Mouse (Mus musculus) embryo, embryonic 11 days (tissue): ENCODE measurements around the gene Mef2c.

Source experiments
- DNase-seq: peaks from one replicate; pipeline ENCODE4 v3.0.0-alpha.2; 2015

The Mef2c gene

DNA sequence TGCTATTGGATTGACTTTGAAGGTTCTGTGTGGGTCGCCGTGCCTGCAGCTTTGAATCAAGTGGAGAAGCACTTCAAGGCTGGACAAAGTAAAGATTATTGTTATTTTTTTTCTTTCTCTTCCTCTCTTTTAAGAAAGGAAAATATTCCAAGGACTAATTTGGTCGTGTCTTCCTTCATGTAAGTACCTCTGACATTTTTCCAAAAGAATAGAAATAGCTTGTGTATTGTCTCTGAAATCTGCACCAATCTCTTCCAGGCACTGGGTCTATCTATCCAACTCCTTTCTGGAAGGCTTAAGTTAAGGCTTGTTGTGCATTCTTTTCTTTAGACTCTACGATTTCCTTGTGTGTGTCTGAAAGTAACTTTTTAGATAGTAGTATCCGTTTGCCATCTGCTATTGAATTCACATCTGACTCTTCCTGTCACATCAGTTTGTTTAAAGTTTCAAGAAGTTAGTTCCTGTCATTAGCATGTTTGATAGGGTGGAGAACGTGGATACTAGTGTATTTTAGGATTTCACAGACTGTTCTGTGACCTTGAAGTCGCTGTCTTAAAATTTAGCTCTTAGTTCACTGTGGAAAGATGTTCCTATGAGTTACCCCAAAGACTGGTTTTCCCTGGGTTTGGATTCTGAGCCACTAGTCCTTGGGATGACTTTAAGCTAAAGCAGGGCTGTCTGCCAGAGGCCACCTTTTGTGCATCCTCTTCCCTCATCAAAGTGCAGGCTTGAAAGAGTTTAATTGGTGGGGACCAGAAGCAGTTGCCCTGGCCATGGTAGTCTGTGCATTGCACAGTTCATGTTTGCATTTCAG is 21.3 kb downstream of the Mef2c start:
- DNase-seq, result no peak

DNA sequence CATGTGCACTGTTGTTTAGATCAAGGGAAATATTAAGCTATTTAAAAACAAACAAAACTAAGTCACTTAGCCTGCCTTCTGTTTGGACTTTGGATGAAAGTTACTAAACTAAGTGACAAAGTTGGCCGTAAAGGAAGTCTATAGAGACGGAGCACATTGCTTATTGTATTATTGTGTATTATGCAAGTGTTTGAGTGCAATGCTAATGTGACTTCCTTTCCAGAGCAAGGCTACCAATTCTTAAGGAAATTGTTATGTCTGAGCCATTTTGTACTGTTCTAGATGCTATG is 21.8 kb downstream of the Mef2c start:
- DNase-seq, result no peak

DNA sequence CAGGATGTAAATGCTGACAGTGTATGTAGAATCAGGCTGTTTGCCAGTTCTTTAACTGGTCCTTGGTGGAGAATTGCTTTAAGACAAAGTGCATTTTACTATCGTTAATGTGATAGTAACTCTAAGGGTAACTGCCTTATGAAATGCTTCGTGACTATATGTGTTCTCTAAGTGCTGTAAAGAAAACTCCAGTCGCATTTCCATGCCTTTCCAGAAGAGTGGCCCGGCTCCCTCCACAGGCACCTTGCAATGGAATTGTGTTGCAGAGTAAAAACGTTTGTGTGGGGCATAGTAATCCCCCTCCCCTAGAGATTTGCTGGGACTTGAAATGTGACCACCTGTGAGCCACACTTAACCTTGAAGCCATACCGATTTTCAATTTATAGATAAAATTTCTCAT is 22.2 kb downstream of the Mef2c start:
- no peak for DNase-seq

DNA sequence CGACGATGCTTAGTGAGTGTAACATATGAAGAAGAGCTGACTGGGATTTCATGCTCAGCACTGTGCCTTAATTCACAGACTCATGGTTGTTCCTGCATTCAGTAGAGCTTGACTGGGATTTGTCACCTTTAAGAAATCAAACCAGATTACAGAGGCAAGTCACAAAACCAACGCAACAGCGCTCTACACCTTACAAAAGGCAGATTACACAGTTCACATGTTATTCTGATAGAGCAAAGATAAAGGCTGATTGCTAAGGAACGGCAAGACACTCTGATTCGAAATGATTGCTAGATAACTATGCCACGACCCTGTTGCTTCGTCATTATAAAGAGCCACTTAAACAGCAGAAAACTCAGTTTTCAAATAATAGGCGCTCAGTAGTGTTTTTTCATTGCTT is 24.1 kb downstream of the Mef2c start:
- DNase-seq, result no peak

DNA sequence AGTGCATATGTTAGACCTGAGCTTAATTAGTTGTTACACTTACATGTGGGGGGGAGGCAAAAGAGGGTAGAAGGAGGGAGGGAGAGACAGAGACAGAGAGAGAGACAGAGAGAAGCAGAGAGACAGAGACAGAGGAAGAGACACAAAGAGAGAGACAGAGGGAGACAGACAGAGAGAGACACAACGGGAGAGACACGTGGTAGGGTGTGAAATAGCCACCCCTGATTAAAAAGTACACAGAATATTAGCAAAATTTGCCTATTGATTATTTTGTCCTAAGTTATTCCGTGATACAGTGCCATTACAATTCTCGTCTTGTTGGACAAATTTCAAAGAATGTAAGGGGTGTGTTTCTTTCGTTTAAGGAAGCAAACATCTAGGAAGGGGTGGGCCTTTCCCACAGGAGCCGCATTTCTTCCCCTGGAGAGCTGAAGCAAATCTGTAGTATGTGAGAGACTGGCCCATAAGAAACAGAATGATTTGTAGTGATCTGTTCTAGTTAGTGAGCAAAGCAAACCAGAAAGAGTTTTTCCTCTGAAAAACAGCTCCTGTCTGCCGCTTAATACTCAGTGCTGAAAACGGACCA is 26.0 kb downstream of the Mef2c start:
- DNase-seq, result no peak

DNA sequence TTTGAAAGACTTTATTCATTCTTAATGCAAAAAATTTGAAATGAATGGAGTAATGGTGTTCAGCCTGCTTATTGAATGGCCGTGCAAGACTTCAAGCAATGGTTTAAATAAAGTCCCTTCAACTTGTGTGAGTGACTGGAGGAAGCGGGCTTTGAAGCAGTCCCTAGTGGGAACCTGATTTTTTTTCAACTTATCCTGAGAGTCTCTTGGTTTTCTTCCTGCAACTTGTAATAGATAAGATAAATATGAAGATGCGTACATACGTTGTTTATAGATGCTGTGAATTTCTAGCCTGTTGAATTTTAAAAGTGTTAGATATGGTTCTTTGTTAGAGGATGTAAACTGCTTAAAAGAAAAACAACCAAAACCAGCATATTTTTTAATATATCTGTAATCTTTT is 27.1 kb downstream of the Mef2c start:
- no peak for DNase-seq

DNA sequence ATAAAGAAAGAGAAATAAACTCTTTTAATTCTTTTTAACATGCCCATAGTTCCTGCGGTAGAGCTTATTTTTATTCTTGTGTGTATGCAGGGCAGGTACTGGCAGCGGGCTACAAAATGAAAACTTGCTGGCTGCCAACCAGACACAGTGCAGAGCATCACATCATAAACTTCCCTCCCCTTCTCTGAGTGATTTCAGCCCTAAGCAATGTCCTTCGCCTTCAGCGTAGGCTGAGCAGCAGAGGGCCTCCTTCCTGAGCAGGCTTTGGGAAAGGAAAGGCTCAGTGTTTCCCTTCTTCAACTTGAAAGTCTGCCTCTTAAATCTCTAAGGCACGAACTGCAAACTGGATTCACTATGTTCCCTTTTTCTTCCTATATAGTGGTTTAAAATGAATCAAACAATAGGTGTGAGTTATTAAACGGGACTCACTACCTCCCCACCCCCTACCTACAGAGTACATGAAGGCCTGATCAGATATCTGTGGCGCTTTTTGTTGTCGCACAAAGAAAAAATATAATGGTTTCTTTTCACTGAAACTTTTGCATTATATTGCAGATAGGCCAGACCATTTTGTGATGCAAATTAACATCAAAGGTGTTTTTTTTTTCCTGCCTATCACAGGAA is 28.2 kb downstream of the Mef2c start:
- peak; percentile 36 for DNase-seq

DNA sequence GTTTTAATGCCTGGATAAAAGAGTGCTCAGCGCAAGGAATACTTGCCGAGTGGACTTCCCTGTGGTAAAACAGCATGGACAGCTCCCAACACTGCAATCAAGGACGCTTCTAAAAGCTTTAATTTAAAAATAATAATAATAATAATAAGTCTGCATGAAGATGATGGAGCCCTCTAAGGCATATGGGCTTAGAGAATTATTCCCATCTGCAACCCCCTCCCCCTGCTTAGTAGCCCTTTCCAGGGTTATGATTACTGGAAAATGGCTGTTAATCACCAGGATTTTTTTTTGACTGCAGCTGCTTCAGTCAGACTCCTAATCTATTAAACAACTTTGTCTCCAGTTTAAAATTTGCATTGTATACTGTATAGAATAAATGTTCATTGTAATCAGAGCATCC is 32.5 kb downstream of the Mef2c start:
- no peak for DNase-seq

DNA sequence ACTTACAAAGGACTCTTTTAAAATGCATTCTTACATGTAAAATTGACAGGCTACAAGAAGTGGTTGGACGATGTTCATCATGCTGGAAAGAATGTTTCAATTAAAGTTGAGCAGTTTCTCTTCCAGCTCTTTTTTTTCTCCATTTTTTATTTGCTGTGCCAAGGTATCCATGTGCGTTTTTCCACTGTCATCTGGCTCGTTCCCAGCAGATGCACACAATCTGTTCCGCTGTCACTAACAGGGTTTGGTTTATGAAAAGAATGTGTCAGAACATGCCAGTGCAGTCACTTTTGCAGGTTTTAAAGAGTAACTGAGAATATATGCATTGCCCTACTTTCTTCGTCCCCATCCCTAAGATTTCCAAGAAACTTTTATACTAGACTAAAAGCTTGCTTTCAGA is 33.3 kb downstream of the Mef2c start:
- no peak for DNase-seq

DNA sequence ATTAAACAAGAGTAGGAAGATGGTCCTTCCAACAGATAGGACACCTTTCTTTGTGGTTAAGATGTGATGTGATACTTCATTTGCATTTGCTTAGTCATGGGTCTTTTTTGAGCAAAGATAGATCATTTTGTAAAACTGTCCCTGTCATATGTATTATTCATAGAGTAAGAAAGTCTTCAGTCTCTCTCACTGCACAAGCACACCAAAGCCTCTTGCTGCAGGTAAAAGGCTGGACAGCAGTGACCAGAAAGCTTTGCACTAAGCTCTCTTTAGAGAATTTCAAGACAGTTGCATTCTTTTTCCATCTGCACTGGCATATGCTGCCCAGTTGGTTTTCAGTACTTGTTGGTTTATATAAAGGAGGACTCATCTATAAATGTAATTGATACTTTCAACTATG is 36.1 kb downstream of the Mef2c start:
- DNase-seq, result no peak

DNA sequence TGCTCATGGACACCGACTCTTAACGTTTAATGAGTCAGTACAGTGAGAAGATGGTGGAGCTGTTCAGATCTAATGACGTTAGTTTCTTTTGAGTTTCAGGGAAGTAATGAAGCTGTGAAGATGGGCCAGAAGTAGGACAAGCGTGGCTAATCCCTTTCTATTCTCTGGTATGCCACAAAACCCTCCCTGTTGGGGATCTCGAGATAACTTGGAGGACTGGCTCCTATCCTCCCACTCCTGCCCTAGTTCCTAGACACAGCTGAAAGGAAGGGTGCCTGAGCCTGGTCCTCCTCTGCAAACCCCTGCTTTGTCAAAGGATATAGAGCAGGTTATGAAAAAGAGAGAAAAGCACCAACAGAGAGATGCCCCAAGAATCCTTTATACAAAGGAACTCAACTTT is 38.8 kb downstream of the Mef2c start:
- DNase-seq, result no peak

DNA sequence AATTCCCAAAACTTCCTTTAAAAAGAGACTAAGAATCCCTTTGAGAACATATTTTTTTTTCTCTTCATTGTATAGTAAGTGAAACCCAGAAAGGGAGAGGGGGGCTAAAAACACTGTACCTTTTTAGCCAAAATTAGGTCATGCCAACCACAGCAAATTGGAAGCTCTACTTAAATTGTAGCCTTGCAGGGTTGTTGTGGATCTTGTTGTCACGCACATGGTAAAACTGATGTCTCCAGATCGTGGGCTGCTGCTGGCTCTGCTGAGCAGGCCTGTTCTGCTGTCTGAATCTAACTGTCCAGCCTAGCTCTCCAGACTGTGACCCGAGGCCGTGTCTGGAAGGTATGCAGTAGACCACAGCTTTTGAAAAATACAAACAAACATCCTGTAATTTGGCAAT is 40.9 kb downstream of the Mef2c start:
- no peak for DNase-seq

DNA sequence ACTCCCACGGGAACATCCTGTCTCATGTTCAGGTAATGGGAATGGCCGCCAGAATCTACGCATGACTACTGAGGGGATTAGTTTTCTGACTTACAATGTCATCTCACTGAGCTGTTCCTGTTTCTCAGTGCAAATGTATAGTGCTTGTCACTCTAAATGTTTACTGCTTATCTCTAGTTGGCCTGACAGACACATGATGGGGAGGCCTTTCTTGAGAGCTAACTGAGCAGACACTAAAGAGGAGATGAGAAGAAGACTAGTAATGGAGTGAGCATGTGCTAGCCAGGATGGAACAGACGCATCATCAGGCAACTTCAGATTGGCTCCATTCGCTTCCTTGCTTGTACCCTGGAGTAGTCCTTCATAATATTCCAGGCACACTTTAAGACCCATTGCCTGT is 43.0 kb downstream of the Mef2c start:
- no peak for DNase-seq

DNA sequence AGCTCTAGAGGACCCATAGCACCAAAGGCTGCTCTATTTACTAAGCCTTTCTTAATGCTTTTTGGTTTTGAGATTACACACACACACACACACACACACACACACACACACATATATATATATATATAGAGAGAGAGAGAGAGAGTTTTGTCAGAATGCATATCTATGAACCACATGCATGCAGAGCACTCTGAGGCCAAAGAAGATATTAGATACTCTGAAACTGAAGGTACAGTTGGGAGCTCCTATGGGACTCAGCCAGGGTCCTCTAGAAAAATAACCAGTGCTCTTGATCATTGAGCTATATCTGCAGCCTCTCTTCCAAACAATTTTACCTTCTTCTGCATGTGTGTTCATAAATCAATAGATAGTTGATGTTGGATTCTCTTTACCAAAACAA is 47.4 kb downstream of the Mef2c start:
- no peak for DNase-seq

DNA sequence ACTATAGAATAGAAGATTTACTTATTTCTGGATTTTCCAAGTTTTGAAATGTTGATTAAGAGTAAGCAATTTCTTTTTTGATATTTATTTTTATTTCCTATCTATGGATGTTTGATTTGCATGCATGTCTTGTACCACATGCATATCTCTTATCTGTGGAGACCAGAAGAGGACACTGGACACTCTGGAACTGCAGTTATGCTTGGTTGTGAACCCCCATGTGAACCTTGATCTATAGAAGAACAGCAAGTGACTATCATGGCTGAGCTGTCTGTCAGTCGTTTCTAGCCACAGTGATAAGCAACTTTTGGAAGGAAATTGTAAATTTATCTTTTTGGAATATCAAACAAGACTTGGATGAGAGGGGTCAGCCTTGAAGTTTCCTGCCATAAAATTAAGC is 48.2 kb downstream of the Mef2c start:
- DNase-seq, result no peak

DNA sequence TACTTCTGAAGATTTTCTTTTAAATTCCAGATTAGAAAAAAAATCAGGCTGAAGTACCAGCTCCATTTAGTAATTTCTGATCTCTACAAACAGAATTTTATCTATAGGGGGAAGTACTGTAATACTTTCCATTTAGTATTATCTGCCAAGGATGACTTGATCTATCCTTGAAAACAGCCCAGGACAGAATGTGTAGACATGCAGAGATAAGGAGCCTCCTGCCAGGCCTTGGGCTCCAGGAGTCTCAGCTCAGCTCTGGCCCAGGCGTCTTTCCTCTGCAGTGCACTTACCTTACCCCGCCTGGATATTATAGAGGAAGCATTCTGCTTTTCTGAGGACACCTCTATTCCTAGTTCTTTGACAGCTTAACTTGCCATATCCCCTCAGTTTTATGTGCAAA is 59.4 kb downstream of the Mef2c start:
- no peak for DNase-seq

DNA sequence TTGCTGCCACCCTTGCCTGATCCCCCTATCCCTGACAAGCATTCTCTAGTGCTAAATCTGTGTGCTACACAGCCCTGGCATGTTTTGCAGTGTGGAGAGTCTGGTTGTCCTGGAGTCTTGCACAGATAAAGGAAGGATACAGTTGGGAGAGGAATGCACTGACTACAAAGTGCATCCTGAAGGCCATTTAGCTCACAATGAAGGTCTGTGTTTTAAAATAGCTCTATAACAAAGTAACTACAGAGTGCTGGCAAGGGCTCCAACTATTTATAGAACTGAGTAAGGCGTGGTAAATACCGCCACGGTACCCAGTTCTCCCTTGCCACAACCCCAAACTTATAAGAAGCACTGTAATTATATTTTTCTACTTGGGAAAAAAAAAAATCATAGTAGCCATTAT is 61.9 kb downstream of the Mef2c start:
- no peak for DNase-seq

DNA sequence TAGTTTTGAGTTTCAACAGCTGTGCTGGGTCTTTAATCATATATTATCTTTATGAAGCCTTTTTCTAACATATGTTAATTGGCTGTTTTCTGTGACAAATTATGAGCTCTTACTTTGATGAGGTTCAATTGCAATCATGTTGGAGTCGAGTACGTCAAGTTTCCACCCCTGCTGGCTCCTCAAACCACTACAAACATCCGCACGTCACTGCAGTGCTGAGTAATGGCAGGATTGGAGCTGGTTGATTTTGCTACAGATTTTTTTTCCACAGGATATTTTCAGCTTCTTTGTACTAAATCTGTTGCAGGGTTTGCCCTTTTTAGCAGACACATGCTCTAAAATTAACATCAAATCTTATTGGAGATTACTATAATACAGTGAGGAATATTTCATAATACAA is 62.3 kb downstream of the Mef2c start:
- DNase-seq, result no peak

DNA sequence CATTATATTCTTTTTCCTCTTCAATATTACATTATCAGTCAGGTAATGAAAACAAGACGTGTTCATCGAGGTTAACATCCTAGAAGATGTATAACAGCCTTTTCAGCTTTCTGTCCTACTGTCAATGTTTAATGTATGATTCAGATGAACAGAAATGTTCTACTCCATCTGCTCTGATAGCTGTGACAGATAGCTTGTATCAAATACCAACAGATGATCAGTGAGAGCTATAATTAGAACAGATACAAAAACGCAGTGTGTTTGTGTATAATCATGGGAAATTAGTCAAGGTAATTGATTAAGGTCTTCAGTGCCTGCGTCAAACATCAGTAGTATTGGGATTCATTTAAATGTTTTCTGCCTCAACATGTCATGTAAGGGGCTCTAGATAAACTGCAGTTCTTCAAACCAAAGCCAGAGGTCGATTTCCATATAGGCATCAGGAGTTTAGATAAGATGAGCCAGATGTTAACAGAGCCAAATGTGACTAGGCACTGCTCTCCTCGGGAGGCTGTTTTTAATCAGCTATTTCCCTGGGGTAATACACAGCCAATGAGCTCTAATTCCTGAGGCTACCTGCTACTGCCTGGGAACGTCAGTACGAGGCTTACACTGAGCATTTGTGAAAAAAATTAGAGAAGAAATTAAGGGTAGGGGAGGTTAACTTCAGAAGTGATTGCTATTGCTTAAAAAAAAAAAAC is 63.1 kb downstream of the Mef2c start:
- DNase-seq, result peak; percentile 56

DNA sequence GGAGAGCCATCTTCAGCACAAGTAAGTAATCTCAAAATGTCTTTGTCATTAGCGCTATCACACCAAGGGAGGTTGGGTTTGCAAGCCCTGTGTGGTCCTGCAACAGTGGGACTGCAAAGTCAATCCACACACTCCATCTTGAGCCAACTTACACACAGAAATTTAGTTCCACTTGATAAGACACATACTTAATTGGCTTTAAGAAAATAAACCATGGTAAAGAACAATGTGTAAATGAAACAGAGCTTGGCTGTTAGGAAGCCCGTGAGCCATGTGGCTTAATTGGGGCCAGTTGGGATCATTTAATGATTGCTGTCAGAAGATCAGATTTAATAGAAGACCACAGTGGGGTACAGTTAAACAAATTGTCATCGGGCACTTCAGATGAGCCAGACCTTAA is 63.8 kb downstream of the Mef2c start:
- DNase-seq, result no peak

DNA sequence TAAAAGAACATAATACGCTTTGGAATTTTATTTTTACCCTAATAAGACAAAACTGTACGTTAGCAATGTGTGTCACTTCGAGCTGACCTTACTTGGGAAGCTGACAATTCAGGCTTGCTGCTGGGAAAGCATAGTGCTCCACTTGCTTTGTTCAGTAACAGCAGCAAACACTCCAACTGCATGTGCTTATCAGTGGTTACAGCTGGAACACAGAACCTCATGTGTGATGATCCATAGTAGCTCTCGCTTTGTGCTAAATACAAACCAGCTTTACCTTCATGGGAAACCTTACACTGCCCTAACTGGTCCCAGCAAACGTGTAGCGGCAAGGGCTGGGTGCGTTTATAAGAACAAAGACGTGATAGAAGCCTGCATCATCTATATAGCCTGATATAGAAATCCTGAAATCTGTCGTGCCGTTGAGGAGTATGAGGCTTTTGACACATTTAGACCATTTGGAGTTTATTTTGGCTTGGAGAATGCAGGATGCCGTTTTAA is 65.0 kb downstream of the Mef2c start:
- no peak for DNase-seq

DNA sequence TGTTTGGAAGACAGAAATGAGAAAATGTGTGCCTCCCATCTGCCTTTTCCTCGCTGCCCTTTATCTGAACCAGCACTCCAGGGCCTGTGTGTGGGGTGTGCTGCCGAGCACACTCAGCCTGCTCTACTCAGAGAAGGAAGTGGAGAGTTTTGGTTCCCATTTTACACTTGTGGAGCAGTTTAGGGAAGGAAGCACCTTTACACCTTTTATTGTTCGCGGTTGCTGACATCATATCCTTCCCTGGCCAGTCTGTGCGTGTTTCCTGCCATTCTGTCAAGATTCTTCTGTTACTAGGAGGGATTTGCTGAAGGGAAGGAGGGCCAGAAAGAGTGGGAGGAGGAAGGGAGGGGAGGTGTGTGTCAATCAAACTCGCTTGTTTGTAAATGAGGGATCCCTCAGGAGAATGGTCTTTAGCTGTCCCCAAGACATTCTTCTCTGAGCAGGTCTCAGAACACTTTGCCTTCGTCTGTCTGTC is 68.2 kb downstream of the Mef2c start:
- no peak for DNase-seq

DNA sequence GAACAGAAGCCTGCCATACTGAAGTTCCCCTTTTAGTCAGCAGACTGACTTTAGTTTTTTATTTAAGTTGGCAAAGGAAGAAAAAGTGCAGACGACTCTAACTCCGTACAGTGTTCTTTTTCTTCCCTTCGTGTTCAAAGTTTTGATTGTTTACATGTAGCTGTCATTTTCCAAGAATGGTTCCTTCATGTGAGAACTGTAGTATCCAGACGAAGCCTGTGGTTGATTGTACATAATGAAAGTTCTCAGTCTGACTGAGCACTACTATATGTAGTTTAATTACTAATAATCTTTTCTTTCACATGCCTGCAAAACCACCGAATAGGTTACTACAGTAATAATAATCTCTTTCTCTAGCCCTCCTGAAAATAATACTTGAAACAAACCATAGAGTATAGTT is 68.6 kb downstream of the Mef2c start:
- no peak for DNase-seq

DNA sequence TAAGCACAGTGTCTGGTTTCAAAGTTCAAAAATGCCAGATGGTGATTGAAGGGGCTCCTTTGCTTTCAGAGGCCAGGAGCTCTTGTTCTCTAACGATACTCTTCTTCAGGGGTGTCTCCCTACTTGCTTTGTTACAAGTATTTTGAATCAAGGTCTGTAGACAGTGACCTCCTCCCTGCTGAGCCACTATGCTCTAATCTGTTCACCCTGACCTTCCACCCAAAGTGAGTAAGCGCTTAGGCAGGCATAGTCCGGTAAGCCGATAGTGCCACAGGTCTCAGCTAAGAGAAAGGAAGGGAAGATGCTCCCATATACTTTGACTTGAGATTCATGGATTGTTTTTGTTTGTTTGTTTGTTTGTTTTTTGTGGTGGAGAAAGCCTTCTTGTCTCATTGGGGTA is 69.5 kb downstream of the Mef2c start:
- no peak for DNase-seq
